Mouse (Mus musculus) MEL-GATA-1-ER (cell line): ENCODE measurements around the gene Nhsl1.

Experiments
- DNase-seq: peaks from one replicate; pipeline ENCODE4 v3.0.0-alpha.2; 2012; ENCODE audit warnings: low read depth; ENCODE audit errors: extremely low read depth

The Nhsl1 gene

DNA sequence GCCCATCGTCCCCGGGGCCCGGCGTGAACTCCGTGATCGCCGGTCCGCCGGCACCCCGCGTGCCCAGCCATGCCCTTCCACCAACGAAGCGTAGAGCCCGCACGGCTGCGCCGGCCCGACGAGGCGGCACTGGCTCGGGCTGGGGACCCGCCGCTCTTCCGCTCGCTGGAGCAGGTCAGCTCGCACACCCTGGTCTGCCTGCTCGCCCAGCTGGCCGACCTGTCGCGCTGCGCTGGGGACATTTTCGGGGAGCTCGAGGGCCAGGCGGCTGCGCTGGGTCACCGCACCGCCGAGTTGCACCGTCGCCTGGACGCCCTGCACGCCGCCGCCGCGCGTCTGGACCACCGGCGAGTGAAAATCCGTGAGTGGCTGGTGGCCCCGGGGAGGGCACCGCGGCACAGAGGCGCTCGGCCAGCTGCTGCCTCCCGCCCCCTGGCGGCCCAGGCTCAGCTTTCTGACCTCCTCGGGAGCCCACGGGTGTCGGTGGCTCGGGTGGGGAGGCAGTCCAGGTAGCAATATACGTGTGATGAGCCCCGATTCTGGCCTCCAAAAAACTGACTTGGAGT, at the start of gene Nhsl1:
Gene Nhsl1, plus strand, starts transcription at position 70 of the 566 bp plus-strand sequence.
- DNase-seq = no peak

GRCm38 (mm10) chr10:18276090-18276734, 42.6 kb upstream of the Nhsl1 start:
- DNase-seq = no peak

DNA sequence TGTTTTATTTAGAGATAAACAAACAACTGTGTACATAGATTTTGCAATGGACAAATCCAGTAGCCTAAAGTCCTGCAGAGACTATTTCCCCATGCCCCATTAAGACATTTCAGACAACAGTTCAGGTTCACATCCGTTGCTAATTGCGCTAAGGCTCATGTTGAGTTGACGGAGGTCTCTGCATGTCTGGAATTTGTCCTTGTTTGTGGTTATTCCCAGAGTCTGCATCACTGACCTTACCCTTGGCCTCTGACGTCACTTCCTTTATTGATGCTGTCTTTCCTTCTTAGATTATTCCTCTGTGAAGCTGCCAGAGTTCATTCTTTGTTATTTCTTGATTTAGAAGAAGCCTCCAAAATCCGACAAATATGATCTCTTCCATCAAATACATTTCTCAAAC, 34.8 kb upstream of the Nhsl1 start:
- DNase-seq = no peak

DNA sequence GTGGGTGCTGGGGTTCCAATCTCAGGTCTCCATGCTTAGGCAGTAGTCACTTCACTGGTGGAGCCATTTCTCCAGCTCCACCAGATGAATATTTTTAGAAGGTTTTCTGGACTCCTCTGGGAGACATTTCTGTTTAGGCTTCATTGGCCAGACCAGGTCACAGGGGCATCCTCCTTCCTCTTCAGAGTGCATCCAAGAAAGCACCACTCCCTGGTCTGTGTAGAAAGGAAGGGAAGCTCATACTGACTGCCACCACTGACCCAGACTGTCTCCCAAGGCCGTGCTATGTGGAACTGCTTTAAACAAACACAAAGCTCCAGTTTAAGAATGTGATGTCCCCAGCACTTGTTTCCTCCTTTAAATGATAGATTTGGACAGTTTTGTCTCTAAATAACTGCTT, 29.3 kb upstream of the Nhsl1 start:
- no peak for DNase-seq

GRCm38 (mm10) chr10:18305106-18305505, 13.7 kb upstream of the Nhsl1 start:
- DNase-seq = no peak

- DNase-seq = no peak
Measured at GRCm38 (mm10) chr10:18315071-18315470, 3.7 kb upstream of the Nhsl1 start.

DNA sequence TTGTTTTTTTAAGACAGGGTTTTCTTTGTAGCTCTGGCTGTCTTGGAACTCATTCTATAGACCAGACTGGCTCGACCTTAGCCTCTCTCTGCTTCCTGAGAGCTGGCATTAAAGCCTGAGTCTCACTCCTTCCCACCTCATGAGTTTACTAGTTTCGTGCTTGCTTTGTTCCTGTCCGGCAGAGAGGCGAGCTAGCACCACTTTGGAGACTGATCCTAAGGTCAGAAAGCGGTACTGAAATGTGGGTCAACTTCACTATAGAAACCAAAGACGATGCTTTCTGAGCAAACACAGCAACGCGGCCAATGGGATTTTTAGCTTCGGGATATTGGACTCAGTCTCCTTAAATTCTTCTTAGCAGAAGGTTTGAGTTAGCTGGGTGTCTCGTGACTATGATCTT, 1.3 kb upstream of the Nhsl1 start:
- no peak for DNase-seq

DNA sequence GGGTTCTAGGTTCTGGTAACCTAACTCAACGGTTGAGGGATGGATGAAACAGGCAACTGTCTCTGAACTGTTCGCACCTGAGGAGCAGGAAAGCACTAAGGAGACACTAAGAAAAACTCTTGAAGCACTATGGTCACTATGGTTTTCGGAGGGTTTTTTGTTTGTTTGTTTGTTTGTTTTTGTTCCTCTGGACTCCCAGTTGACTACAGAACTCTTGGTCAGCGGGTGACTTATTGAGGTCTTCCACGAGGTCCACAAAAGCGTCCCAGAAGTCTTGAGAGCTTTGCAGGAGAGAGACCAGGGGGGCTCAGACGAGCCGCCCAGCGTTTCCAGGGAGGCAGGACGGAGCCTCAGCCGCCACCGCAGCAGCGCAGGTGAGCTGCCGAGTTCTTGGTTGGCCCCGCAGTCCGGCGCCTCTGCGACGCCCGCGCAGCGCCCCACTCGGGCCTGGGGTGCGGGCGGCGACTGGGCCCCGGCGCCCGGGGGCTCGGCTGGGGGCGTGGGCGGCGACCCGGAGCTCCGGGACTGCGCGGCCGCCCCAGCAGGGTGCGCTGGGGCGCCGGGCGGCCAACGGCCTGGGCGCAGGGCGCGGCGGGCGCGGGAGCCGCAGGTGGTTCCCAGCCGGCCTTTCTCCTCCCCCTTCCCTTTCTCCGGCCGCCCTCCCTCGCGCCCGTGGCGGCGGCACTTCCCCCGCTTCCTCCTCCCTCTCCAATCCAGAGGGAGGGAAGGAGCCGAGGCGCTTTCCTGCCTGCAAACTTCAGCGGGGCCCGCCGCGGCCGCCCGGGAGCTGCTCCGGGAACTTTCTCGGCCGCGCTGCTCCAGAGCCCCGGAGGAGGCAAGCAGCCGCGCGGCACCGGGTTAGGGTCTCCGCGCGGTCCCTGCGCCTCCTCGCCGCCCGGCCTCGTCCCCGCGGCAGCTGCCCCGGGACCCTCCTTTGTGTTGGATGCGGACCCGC, 547 bp upstream of the Nhsl1 start:
- no peak for DNase-seq

DNA sequence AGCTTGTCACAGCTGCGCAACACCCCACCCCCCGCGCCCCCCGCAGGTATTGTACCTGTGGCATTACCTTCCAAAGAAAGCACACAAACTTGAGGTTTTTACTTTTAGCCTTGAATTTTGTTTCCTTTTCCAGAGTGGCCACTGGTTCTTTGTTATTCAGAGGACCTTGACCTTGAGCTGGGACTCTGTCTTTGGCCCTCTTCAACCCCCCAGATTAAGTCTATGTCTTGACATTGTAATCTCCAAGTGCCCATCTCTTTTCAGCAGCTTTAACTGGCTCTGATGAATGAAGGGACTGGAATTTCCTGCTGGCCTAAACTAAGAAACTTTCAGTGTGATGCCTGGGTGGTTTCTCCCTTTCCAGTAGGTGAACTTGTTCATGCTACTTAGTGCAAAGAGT, 906 bp downstream of the Nhsl1 start:
- no peak for DNase-seq

- no peak for DNase-seq
Measured at GRCm38 (mm10) chr10:18321861-18322260, 3.1 kb downstream of the Nhsl1 start.

- no peak for DNase-seq
Measured at GRCm38 (mm10) chr10:18323701-18324100, 4.9 kb downstream of the Nhsl1 start.

- no peak for DNase-seq
Measured at GRCm38 (mm10) chr10:18328331-18328908, 9.6 kb downstream of the Nhsl1 start.

- DNase-seq = no peak
Measured at GRCm38 (mm10) chr10:18329096-18330038, 10.6 kb downstream of the Nhsl1 start.

- no peak for DNase-seq
Measured at GRCm38 (mm10) chr10:18330445-18330844, 11.7 kb downstream of the Nhsl1 start.

DNA sequence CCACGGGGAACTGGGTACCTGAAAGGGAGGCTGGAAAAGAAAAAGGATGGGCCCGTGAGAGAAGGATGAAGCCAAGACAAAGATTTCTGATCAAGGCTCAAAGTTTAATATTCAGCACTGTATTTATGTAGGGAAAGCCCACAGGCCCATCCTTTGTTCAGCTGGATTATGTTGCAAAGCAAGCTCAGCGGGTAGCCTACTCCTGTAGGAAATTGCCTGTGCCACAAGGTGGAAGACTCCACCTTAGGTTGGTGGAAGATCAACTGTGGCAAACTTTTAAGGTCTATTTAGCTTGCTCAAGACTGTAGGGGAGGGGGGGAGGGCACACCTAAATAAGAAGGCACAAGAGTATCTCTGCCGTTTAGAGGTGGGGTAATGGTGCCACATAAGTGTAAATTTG, 14.8 kb downstream of the Nhsl1 start:
- DNase-seq = no peak

- no peak for DNase-seq
Measured at GRCm38 (mm10) chr10:18334176-18334575, 15.4 kb downstream of the Nhsl1 start.

DNA sequence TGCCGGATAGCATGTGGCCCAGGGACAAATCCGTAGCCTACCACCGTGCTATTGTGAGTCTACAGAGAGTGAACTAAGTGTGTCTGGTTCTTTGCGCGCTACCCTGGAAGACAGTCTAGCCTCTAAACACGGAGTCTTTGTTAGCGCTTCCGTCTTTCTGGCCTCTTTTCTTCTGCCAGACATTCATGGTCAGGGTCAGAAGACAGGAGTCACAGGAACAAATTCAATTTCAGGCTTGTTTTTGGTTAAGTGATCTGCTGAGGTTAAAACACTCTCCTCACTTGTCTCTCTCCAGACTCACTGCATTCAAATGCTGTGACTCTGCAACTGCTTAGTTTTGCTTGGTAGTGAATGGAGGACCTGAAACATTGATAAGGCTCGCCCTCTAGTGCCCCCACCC, 15.9 kb downstream of the Nhsl1 start:
- DNase-seq = no peak

GRCm38 (mm10) chr10:18337725-18338124, 18.9 kb downstream of the Nhsl1 start:
- DNase-seq = no peak

GRCm38 (mm10) chr10:18339386-18339785, 20.6 kb downstream of the Nhsl1 start:
- no peak for DNase-seq

GRCm38 (mm10) chr10:18340930-18341329, 22.1 kb downstream of the Nhsl1 start:
- DNase-seq = no peak
